Mouse (Mus musculus): ENCODE data around the gene Atp6v1e1. TPM values are rescaled to one million over a fixed set of nuclear protein-coding genes. Genes with fewer than 3 reads are reported as not detected.
"Not testable (repeated sequence)": the region's sequence is repeated elsewhere in the genome, so short reads cannot be mapped to it uniquely, and the experiment has no call there.

Atp6v1e1 gene
- polyA plus RNA-seq, 1 experiment = 213 TPM

GRCm38 (mm10) chr6:120822937-120823614 lies 483 bp upstream of the Atp6v1e1 start:
- no peak for TF ChIP-seq POLR2A (IDR thresholded peaks at IDR 0.05; ENCODE audit: insufficient read depth, low read length)
- no peak for TF ChIP-seq CTCF (IDR thresholded peaks at IDR 0.05; ENCODE audit: low read depth, low read length)
- TF ChIP-seq EP300 (IDR thresholded peaks at IDR 0.05; ENCODE audit: insufficient read depth, low read depth, low read length) = no peak
- Histone ChIP-seq H3K4me1 (ENCODE audit: control insufficient read depth, insufficient read depth, low read length) (no peaks in the 10 kb centered on the region), H3K27ac (ENCODE audit: insufficient read depth, low read length) (peak overlapping the region; percentile 28), H3K9me3 (replicated peaks; ENCODE audit: control insufficient read depth, insufficient read depth, low read length, poor library complexity, severe bottlenecking) (peaks cover 26% of the 10 kb centered on the region), H3K36me3 (ENCODE audit: control insufficient read depth, insufficient read depth, low read length, poor library complexity, severe bottlenecking) (peaks cover 19% of the 10 kb centered on the region), H3K27me3 (ENCODE audit: control insufficient read depth, insufficient read depth, low read length, poor library complexity, severe bottlenecking) (no peaks in the 10 kb centered on the region), H3K4me3 (ENCODE audit: low read depth, low read length) (peak overlapping the region; percentile 46; the same call in 1 of the 2 replicates), H3K9ac (ENCODE audit: low read depth, poor library complexity, severe bottlenecking) (no peak overlapping the region; the same call in 1 of the 2 replicates)

DNA sequence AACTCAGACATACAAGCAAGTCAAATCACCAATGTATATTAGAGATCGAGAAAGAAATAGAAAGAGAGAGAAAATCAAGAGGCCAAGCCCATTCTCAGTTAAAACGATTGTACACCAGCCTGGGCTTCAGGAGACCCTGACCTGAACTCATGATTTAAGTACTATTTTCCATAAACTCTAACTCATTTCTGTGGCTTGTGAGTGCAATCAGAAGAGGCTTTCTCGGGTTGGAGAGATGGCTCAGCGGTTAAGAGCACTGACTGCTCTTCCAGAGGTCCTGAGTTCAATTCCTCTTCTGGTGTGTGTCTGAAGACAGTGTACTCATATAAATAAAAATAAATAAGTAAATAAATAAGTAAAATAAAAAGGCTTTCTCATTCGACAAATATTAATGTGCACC lies 878 bp downstream of the Atp6v1e1 start:
- peak overlapping the region; percentile 36; the same call in 1 of the 2 replicates for H3K4me3 ChIP-seq (ENCODE audit: low read depth, low read length)
- H3K4me1 ChIP-seq (ENCODE audit: control insufficient read depth, insufficient read depth, low read length) = no peaks in the 10 kb centered on the region
- H3K9me3 ChIP-seq (replicated peaks; ENCODE audit: control insufficient read depth, insufficient read depth, low read length, poor library complexity, severe bottlenecking) = peaks cover 36% of the 10 kb centered on the region
- peak overlapping the region; percentile 34 for H3K9ac ChIP-seq (ENCODE audit: low read depth, poor library complexity, severe bottlenecking)
- peaks cover 28% of the 10 kb centered on the region for H3K36me3 ChIP-seq (ENCODE audit: control insufficient read depth, insufficient read depth, low read length, poor library complexity, severe bottlenecking)
- no peak for TF ChIP-seq POLR2A (IDR thresholded peaks at IDR 0.05; ENCODE audit: insufficient read depth, low read length)
- no peak overlapping the region for H3K27ac ChIP-seq (ENCODE audit: insufficient read depth, low read length)
- no peaks in the 10 kb centered on the region for H3K27me3 ChIP-seq (ENCODE audit: control insufficient read depth, insufficient read depth, low read length, poor library complexity, severe bottlenecking)

- Histone ChIP-seq H3K4me1 (ENCODE audit: control insufficient read depth, insufficient read depth, low read length) (no peaks in the 10 kb centered on the region), H3K9me3 (replicated peaks; ENCODE audit: control insufficient read depth, insufficient read depth, low read length, poor library complexity, severe bottlenecking) (peaks cover 36% of the 10 kb centered on the region), H3K9ac (ENCODE audit: low read depth, poor library complexity, severe bottlenecking) (no peak overlapping the region), H3K4me3 (ENCODE audit: low read depth, low read length) (no peak overlapping the region), H3K27ac (ENCODE audit: insufficient read depth, low read length) (no peak overlapping the region), H3K27me3 (ENCODE audit: control insufficient read depth, insufficient read depth, low read length, poor library complexity, severe bottlenecking) (no peaks in the 10 kb centered on the region), H3K36me3 (ENCODE audit: control insufficient read depth, insufficient read depth, low read length, poor library complexity, severe bottlenecking) (peaks cover 28% of the 10 kb centered on the region)
- TF ChIP-seq POLR2A (IDR thresholded peaks at IDR 0.05; ENCODE audit: insufficient read depth, low read length) (no peak), CTCF (IDR thresholded peaks at IDR 0.05; ENCODE audit: low read depth, low read length) (no peak), EP300 (IDR thresholded peaks at IDR 0.05; ENCODE audit: insufficient read depth, low read depth, low read length) (no peak)
Observed at GRCm38 (mm10) chr6:120820941-120821340, 1.7 kb downstream of the Atp6v1e1 start.

DNA sequence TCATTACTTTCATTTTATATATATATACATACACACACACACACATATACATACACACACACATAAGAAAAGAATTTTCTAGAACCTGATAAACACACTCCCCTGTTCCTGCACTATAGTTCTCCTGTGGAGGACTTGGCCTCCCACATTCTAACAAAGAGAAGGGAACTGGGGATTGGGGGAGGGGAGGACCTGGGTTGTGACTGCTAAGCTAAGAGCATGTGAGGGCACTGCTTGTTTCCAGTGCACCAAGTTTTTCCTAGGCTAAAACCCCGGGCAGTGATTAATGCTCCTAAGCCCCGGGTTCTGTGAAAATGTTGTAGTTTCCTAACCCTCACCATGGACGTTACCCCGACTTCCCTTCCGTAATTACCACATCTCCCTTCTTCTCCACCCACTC lies 2.4 kb downstream of the Atp6v1e1 start:
- Histone ChIP-seq H3K36me3 (ENCODE audit: control insufficient read depth, insufficient read depth, low read length, poor library complexity, severe bottlenecking) (peaks cover 28% of the 10 kb centered on the region), H3K4me1 (ENCODE audit: control insufficient read depth, insufficient read depth, low read length) (no peaks in the 10 kb centered on the region), H3K27ac (ENCODE audit: insufficient read depth, low read length) (no peak overlapping the region), H3K27me3 (ENCODE audit: control insufficient read depth, insufficient read depth, low read length, poor library complexity, severe bottlenecking) (no peaks in the 10 kb centered on the region), H3K4me3 (ENCODE audit: low read depth, low read length) (no peak overlapping the region), H3K9ac (ENCODE audit: low read depth, poor library complexity, severe bottlenecking) (no peak overlapping the region), H3K9me3 (replicated peaks; ENCODE audit: control insufficient read depth, insufficient read depth, low read length, poor library complexity, severe bottlenecking) (peaks cover 36% of the 10 kb centered on the region)
- TF ChIP-seq POLR2A (IDR thresholded peaks at IDR 0.05; ENCODE audit: insufficient read depth, low read length) = no peak
- no peak for TF ChIP-seq EP300 (IDR thresholded peaks at IDR 0.05; ENCODE audit: insufficient read depth, low read depth, low read length)
- no peak for TF ChIP-seq CTCF (IDR thresholded peaks at IDR 0.05; ENCODE audit: low read depth, low read length)

DNA sequence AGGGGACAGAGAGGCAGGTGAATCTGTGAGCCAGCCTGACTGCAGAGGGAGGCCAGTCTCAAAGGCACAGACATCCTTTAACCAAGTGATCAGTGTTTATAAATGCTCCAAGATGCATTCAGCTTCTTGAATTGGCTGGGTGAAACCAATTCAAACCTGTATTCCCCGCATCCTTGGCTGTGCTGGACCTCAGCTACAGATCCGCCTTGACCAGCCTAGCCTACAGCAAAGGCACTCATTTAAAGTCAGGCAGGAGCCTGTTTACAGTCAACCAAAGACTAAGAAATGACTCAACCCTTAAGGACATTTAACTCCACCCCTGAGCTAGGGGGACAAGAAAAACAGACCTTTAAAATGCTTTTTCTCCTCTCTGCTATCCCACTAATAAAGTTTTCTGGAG lies 3.3 kb downstream of the Atp6v1e1 start:
- TF ChIP-seq EP300 (IDR thresholded peaks at IDR 0.05; ENCODE audit: insufficient read depth, low read depth, low read length) = no peak
- TF ChIP-seq CTCF (IDR thresholded peaks at IDR 0.05; ENCODE audit: low read depth, low read length) = no peak
- no peak for TF ChIP-seq POLR2A (IDR thresholded peaks at IDR 0.05; ENCODE audit: insufficient read depth, low read length)
- H3K27me3 ChIP-seq (ENCODE audit: control insufficient read depth, insufficient read depth, low read length, poor library complexity, severe bottlenecking) = no peaks in the 10 kb centered on the region
- no peaks in the 10 kb centered on the region for H3K4me1 ChIP-seq (ENCODE audit: control insufficient read depth, insufficient read depth, low read length)
- no peak overlapping the region for H3K4me3 ChIP-seq (ENCODE audit: low read depth, low read length)
- H3K27ac ChIP-seq (ENCODE audit: insufficient read depth, low read length) = no peak overlapping the region
- H3K9ac ChIP-seq (ENCODE audit: low read depth, poor library complexity, severe bottlenecking) = no peak overlapping the region
- H3K9me3 ChIP-seq (replicated peaks; ENCODE audit: control insufficient read depth, insufficient read depth, low read length, poor library complexity, severe bottlenecking) = peaks cover 36% of the 10 kb centered on the region
- peaks cover 28% of the 10 kb centered on the region for H3K36me3 ChIP-seq (ENCODE audit: control insufficient read depth, insufficient read depth, low read length, poor library complexity, severe bottlenecking)

DNA sequence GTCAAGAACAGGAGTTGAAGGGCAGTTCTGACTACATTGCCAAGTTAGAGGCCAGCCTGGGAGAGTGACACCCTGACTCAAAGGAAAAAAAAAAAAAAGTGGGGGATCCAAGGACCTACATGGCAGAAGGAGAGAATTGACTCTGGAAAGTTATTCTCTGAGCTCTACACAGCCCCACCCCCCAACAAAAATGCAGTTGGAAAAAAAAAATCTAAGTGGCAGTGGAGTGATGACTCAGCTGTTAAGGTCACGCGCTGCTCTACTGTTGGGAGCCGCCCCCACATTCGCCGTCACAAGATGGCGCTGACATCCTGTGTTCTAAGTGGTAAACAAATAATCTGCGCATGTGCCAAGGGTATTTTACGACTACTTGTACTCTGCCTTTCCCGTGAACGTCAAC lies 10.6 kb downstream of the Atp6v1e1 start:
- H3K36me3 ChIP-seq (ENCODE audit: control insufficient read depth, insufficient read depth, low read length, poor library complexity, severe bottlenecking) = peaks cover 30% of the 10 kb centered on the region
- not testable (repeated sequence) for H3K9ac ChIP-seq (ENCODE audit: low read depth, poor library complexity, severe bottlenecking); H3K4me1 ChIP-seq (ENCODE audit: control insufficient read depth, insufficient read depth, low read length)

More for the DNA sequence above, 10.6 kb downstream of the Atp6v1e1 start:
- not testable (repeated sequence) for H3K27ac ChIP-seq (ENCODE audit: insufficient read depth, low read length); H3K27me3 ChIP-seq (ENCODE audit: control insufficient read depth, insufficient read depth, low read length, poor library complexity, severe bottlenecking); H3K4me3 ChIP-seq (ENCODE audit: low read depth, low read length)
- peaks cover 27% of the 10 kb centered on the region for H3K9me3 ChIP-seq (replicated peaks; ENCODE audit: control insufficient read depth, insufficient read depth, low read length, poor library complexity, severe bottlenecking)
